Mouse (Mus musculus): ENCODE results near the gene Mif.

- no peak for TF ChIP-seq POLR2A (IDR thresholded peaks at IDR 0.05; ENCODE audit: borderline replicate concordance, extremely low read depth, low read depth, low read length)
- no peak for TF ChIP-seq CTCF (IDR thresholded peaks at IDR 0.05; ENCODE audit: insufficient read depth, low read length)
Observed at GRCm38 (mm10) chr10:75854791-75855190, 5.2 kb downstream of the Mif start.
